Mouse (Mus musculus) stomach, postnatal 0 days (tissue): ENCODE measurements at regions not wholly inside any gene's neighbourhood (a gene's known extent, or its start where the extent isn't known, plus 50 kb on each side); places are given as distances from the start of the nearest gene placed in this dataset.

Experiments used
- CTCF ChIP-seq: IDR thresholded peaks from 2 replicates; pipeline ENCODE4 v1.5.1; 2016; ENCODE audit warnings: antibody characterized with exemption, low read depth, mild to moderate bottlenecking, moderate library complexity
- EP300 ChIP-seq: optimal IDR thresholded peaks from 2 replicates; pipeline ENCODE3; 2016; ENCODE audit warnings: antibody characterized with exemption

GRCm38 (mm10) chr14:25350282-25350964 lies 108.6 kb upstream of the Zmiz1 start:
- TF ChIP-seq CTCF = no peak
- no peak for TF ChIP-seq EP300
